Mouse (Mus musculus) neural tube, embryonic 13.5 days (tissue): ENCODE results near the gene Dirc2. TPM values are rescaled to one million over a fixed set of nuclear protein-coding genes. Genes with fewer than 3 reads are reported as not detected.
A peak's percentile ranks its signal among the peaks of the same experiment; 100 is the strongest.

Source experiments
- ATAC-seq: fragments of 200-750 bp; cut with Nextera tagmentation; 2 replicates; pipeline ENCODE4 v1.8.0; 2017; ENCODE audit warnings: low read depth, mild to moderate bottlenecking, moderate TSS enrichment, moderate library complexity
- H3K27ac ChIP-seq: fragments of 300-500 bp; sonication (generic); replicated peaks from 2 replicates; pipeline ENCODE4 v1.5.1; 2015; ENCODE audit warnings: moderate library complexity, mild to moderate bottlenecking, inconsistent platforms
- H3K27me3 ChIP-seq: fragments of 300-500 bp; sonication (generic); 2 replicates; pipeline ENCODE4 v1.6.1; 2015; ENCODE audit warnings: mild to moderate bottlenecking, inconsistent platforms
- H3K36me3 ChIP-seq: fragments of 300-500 bp; sonication (generic); 2 replicates; pipeline ENCODE4 v1.6.1; 2015; ENCODE audit warnings: mild to moderate bottlenecking, inconsistent platforms
- H3K4me1 ChIP-seq: fragments of 300-500 bp; sonication (generic); replicated peaks from 2 replicates; pipeline ENCODE4 v1.6.1; 2015; ENCODE audit warnings: inconsistent platforms
- H3K4me2 ChIP-seq: fragments of 300-500 bp; sonication (generic); 2 replicates; pipeline ENCODE4 v1.6.1; 2015; ENCODE audit warnings: inconsistent platforms, mild to moderate bottlenecking, moderate library complexity
- H3K4me3 ChIP-seq: fragments of 300-500 bp; sonication (generic); 2 replicates; pipeline ENCODE4 v1.5.1; 2015; ENCODE audit warnings: mild to moderate bottlenecking, inconsistent platforms
- H3K9ac ChIP-seq: fragments of 300-500 bp; sonication (generic); 2 replicates; pipeline ENCODE4 v1.6.1; 2015; ENCODE audit warnings: moderate library complexity, mild to moderate bottlenecking, inconsistent platforms
- H3K9me3 ChIP-seq: fragments of 300-500 bp; sonication (generic); 2 replicates; pipeline ENCODE4 v1.6.1; 2016; ENCODE audit warnings: inconsistent platforms
- WGBS: fragments of 180-500 bp; shearing (Covaris S2); methylation state at CpG from one replicate; pipeline ENCODE4 v1.1.7; 2015; 5-methylcytosine and 5-hydroxymethylcytosine counted together
- polyA plus RNA-seq: library from polyadenylated mRNA; unstranded; fragments of >200 nt; fragmentation: Nextera tagmentation; extraction: Ambion mirVana; gene quantifications from 2 replicates; pipeline ENCODE4 v1.2.1, GENCODE M21; 2015

Dirc2 gene
- polyA plus RNA-seq, 1 experiment from 2014 or later, result 33.7 TPM

- H3K27ac ChIP-seq, result no peak overlapping the region
- no peaks in the 10 kb centered on the region for H3K36me3 ChIP-seq
- H3K9me3 ChIP-seq, result no peaks in the 10 kb centered on the region
- no peak overlapping the region for H3K9ac ChIP-seq
- 79% methylated on average over 7 of the region's 7 CpGs for WGBS
- peaks cover 14% of the 10 kb centered on the region for H3K4me1 ChIP-seq
- H3K27me3 ChIP-seq, result no peaks in the 10 kb centered on the region
- no peak overlapping the region for H3K4me3 ChIP-seq
- ATAC-seq, result no peak
- H3K4me2 ChIP-seq, result no peak overlapping the region
These were observed 19.8 kb downstream of the Dirc2 start for GRCm38 (mm10) chr16:35749385-35749784.

- WGBS, result 65% methylated on average over 7 of the region's 7 CpGs
- H3K36me3 ChIP-seq, result no peaks in the 10 kb centered on the region
- peaks cover 14% of the 10 kb centered on the region for H3K4me1 ChIP-seq
- H3K27ac ChIP-seq, result no peak overlapping the region
- ATAC-seq, result no peak
- H3K27me3 ChIP-seq, result no peaks in the 10 kb centered on the region
- H3K4me3 ChIP-seq, result no peak overlapping the region
- H3K9me3 ChIP-seq, result no peaks in the 10 kb centered on the region
- no peak overlapping the region for H3K9ac ChIP-seq
- no peak overlapping the region for H3K4me2 ChIP-seq
These were observed 20.9 kb downstream of the Dirc2 start for GRCm38 (mm10) chr16:35748237-35748603.

- no peak for ATAC-seq
- Histone ChIP-seq H3K4me2 (no peak overlapping the region), H3K9me3 (no peaks in the 10 kb centered on the region), H3K4me1 (peaks cover 14% of the 10 kb centered on the region), H3K36me3 (no peaks in the 10 kb centered on the region), H3K4me3 (no peak overlapping the region), H3K27ac (no peak overlapping the region), H3K27me3 (no peaks in the 10 kb centered on the region), H3K9ac (no peak overlapping the region)
- WGBS, result 68% methylated on average over 9 of the region's 9 CpGs
These were observed 21.5 kb downstream of the Dirc2 start for GRCm38 (mm10) chr16:35747417-35748236.

- no peak for ATAC-seq
- WGBS, result 94% methylated on average over 12 of the region's 12 CpGs
- H3K36me3 ChIP-seq, result no peaks in the 10 kb centered on the region
These were observed 26.8 kb downstream of the Dirc2 start for GRCm38 (mm10) chr16:35742251-35742937.

GRCm38 (mm10) chr16:35741621-35742020 lies 27.5 kb downstream of the Dirc2 start:
- Histone ChIP-seq H3K4me2 (no peak overlapping the region), H3K9ac (no peak overlapping the region), H3K27ac (no peak overlapping the region), H3K4me3 (no peak overlapping the region), H3K27me3 (no peaks in the 10 kb centered on the region), H3K36me3 (no peaks in the 10 kb centered on the region), H3K9me3 (no peaks in the 10 kb centered on the region), H3K4me1 (peaks cover 19% of the 10 kb centered on the region)
- 96% methylated on average over 5 of the region's 5 CpGs for WGBS
- no peak for ATAC-seq

More at GRCm38 (mm10) chr16:35742251-35742937, 26.8 kb downstream of the Dirc2 start:
- Histone ChIP-seq H3K9me3 (no peaks in the 10 kb centered on the region), H3K27ac (no peak overlapping the region), H3K27me3 (no peaks in the 10 kb centered on the region), H3K4me1 (peaks cover 22% of the 10 kb centered on the region), H3K4me2 (no peak overlapping the region), H3K4me3 (no peak overlapping the region), H3K9ac (no peak overlapping the region)

- Histone ChIP-seq H3K9me3 (no peaks in the 10 kb centered on the region), H3K27ac (no peak overlapping the region), H3K36me3 (no peaks in the 10 kb centered on the region), H3K4me3 (no peak overlapping the region), H3K27me3 (no peaks in the 10 kb centered on the region), H3K4me2 (no peak overlapping the region), H3K4me1 (peaks cover 19% of the 10 kb centered on the region), H3K9ac (no peak overlapping the region)
- ATAC-seq, result no peak
- WGBS, result 82% methylated on average over 6 of the region's 6 CpGs
These were observed 28.2 kb downstream of the Dirc2 start for GRCm38 (mm10) chr16:35740943-35741342.

- H3K4me1 ChIP-seq, result peaks cover 19% of the 10 kb centered on the region
- H3K4me3 ChIP-seq, result no peak overlapping the region
- H3K9ac ChIP-seq, result no peak overlapping the region
- H3K27ac ChIP-seq, result no peak overlapping the region
- no peak overlapping the region for H3K4me2 ChIP-seq
- ATAC-seq, result no peak
- no peaks in the 10 kb centered on the region for H3K36me3 ChIP-seq
- no peaks in the 10 kb centered on the region for H3K27me3 ChIP-seq
- WGBS, result 85% methylated on average over 12 of the region's 12 CpGs
- H3K9me3 ChIP-seq, result no peaks in the 10 kb centered on the region
These were observed 28.8 kb downstream of the Dirc2 start for GRCm38 (mm10) chr16:35740357-35740756.

- Histone ChIP-seq H3K4me3 (no peak overlapping the region), H3K9me3 (no peaks in the 10 kb centered on the region), H3K9ac (no peak overlapping the region), H3K36me3 (no peaks in the 10 kb centered on the region), H3K27ac (no peak overlapping the region), H3K4me1 (peaks cover 19% of the 10 kb centered on the region), H3K4me2 (no peak overlapping the region), H3K27me3 (no peaks in the 10 kb centered on the region)
- ATAC-seq, result no peak
- WGBS, result 83% methylated on average over 1 of the region's 1 CpGs
These were observed 29.6 kb downstream of the Dirc2 start for GRCm38 (mm10) chr16:35739548-35739947.

GRCm38 (mm10) chr16:35738096-35738767 lies 30.9 kb downstream of the Dirc2 start:
- H3K4me1 ChIP-seq, result peaks cover 19% of the 10 kb centered on the region
- no peak overlapping the region for H3K27ac ChIP-seq
- no peak overlapping the region for H3K4me3 ChIP-seq
- peak; percentile 66 for ATAC-seq
- no peaks in the 10 kb centered on the region for H3K36me3 ChIP-seq
- no peaks in the 10 kb centered on the region for H3K27me3 ChIP-seq
- no peak overlapping the region for H3K9ac ChIP-seq
- no peak overlapping the region for H3K4me2 ChIP-seq
- WGBS, result 63% methylated on average over 7 of the region's 7 CpGs
- no peaks in the 10 kb centered on the region for H3K9me3 ChIP-seq

GRCm38 (mm10) chr16:35734038-35734437 lies 35.1 kb downstream of the Dirc2 start:
- H3K9me3 ChIP-seq, result no peaks in the 10 kb centered on the region
- WGBS, result 15% methylated on average over 6 of the region's 6 CpGs
- H3K27me3 ChIP-seq, result no peaks in the 10 kb centered on the region
- no peak overlapping the region for H3K4me3 ChIP-seq
- 0 out of 2 replicates have a peak, but pooled peaks cover 9% of the 10 kb centered on the region for H3K36me3 ChIP-seq
- ATAC-seq, result no peak
- H3K9ac ChIP-seq, result no peak overlapping the region
- peaks cover 16% of the 10 kb centered on the region for H3K4me1 ChIP-seq
- no peak overlapping the region for H3K4me2 ChIP-seq
- no peak overlapping the region for H3K27ac ChIP-seq

GRCm38 (mm10) chr16:35732096-35732495 lies 37.1 kb downstream of the Dirc2 start:
- Histone ChIP-seq H3K27ac (no peak overlapping the region), H3K9ac (no peak overlapping the region), H3K4me1 (0 out of 2 replicates have a peak, but pooled peaks cover 8% of the 10 kb centered on the region), H3K27me3 (no peaks in the 10 kb centered on the region), H3K4me2 (no peak overlapping the region), H3K9me3 (no peaks in the 10 kb centered on the region), H3K36me3 (peaks cover 14% of the 10 kb centered on the region; the same call in 1 of the 2 replicates), H3K4me3 (no peak overlapping the region)
- no peak for ATAC-seq
- WGBS, result 73% methylated on average over 7 of the region's 7 CpGs

GRCm38 (mm10) chr16:35729151-35729738 lies 39.9 kb downstream of the Dirc2 start:
- no peak overlapping the region for H3K4me2 ChIP-seq
- peaks cover 21% of the 10 kb centered on the region for H3K36me3 ChIP-seq
- 0 out of 2 replicates have a peak, but pooled peaks cover 8% of the 10 kb centered on the region for H3K4me1 ChIP-seq
- H3K9me3 ChIP-seq, result no peaks in the 10 kb centered on the region
- no peak overlapping the region for H3K4me3 ChIP-seq
- peak overlapping the region; percentile 28; the same call in 1 of the 2 replicates for H3K27ac ChIP-seq
- ATAC-seq, result peak; percentile 89
- no peak overlapping the region for H3K9ac ChIP-seq
- 28% methylated on average over 8 of the region's 8 CpGs for WGBS
- H3K27me3 ChIP-seq, result no peaks in the 10 kb centered on the region
